Mouse (Mus musculus): ENCODE results near the gene Tnfsf8. TPM values are rescaled to one million over a fixed set of nuclear protein-coding genes. Genes with fewer than 3 reads are reported as not detected.

The Tnfsf8 gene
- total RNA-seq (2022), result under 1 TPM in 1 of 4 experiments, not detected in 3; 0.06 TPM

DNA sequence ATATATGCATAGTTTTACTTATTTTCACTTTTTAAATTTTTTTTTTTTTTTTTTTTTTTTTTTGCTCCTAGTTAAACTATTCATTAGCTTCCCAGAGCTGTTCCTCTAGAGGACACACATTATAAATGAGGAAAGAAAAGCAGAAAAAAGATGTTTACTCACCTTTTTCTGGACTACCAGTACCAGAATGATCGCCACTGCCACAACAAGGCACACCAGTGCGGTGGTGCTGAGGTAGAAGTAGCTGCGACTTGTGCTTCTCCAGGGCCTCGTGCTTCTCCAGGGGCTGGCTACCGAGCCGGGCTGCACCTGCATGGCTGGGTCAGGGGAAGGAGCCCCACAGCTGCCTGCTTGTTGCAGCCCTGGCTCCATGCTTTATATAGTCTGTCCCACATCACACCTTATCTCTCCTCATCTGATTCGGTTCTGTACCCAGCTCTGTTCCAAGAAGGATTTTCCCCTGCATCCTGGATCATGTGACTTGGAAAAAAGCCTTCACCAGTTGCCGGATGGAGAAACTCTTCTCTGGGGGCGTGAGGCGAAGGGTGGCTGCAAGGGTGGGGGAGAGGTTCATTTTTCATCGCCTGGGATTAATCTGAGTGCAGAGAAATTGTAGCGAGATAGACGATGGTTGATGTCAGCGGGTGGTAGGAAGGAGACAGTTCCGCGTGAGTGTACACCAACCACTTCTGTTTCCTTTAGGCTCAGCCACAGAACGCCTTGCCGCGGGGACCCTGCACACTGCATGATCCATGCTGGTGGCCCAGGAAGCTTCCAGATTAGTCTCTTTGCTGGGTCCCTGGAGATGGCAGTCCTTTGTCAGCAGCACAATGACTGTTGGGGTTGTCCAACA is at the start of gene Tnfsf8:
TSS of gene Tnfsf8 (minus strand) at position 660 of the 853 bp plus-strand sequence.
- no peak for DNase-seq (ENCODE audit: low spot score)

DNA sequence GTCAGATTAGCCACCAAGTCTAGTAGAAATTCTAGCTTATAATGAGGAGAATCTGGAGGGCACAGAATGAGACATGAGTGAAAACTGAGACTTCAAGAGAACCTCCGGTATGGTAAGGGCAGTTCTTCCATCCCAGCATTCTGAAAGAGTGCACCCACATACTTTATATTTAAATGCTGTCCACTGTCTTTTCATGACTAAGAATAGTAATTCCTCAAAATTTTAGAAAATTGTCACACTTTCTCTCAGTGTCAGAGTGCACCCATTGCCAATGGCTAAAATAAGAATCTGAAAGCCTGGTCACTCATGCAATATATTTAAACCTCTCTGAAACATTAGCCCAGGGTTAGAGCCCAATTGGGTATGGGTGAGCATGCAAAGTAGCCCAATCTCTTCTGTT is 47.4 kb upstream of the Tnfsf8 start:
- DNase-seq (ENCODE audit: low spot score), result no peak

DNA sequence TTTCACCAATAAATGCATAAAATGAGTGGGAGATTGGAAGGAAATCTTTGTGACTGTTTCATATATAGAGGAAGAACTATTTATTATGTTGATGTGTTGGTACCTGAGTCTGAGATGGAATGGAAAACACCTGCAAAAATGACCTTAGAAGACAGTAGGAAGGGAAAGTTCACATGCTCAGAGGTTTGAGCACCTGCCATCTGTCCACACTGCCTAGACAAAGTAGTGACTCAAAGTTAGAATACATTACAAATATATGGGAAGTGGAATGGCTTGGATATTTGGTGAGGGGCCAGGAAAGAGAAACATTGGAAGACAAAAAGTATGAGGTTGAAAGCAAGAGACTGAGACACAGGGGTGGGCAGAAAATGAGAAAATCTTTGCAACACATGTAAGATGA is 46.3 kb upstream of the Tnfsf8 start:
- no peak for DNase-seq (ENCODE audit: low spot score)

DNA sequence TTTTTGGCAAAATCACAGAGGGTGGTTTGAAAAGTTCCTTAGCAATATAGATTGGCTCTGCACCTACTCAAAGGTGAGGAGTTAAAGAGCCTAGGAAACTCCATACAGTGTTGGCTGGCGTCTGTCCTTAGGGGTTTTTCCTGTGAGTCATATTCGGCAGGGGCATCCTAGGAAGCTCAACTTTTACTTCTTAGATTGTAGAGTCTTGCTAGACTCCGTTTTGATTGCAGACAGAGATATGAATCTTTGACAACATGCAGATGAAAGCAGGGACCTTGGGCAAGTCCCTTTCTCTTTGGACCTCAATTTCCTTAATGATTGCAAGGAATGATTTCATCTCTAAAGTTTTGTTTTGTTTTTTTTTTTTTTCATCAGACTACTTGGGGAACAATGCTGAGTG is 44.9 kb upstream of the Tnfsf8 start:
- DNase-seq (ENCODE audit: low spot score), result no peak

DNA sequence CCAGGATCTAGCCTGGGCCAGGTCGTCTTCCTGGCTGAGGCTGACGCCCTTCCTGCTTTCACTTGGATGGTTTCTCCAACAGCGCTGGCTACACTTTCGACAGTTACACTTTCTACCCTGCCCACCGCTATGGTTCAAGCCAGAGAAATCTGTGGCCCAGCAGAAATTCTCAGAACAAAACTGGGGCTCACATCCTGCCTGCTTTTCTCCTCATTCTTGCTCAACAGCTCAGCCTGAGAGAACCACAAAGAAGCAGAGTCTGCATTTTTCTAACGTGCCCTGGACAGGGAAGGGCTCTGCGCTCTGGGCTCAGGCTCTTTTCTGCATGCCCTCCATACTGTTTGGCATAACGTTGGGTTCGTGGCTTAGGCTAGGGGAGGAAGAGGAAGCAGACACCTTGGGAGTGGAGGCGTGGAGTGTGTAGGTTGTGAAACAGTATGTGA is 38.0 kb upstream of the Tnfsf8 start:
- no peak for DNase-seq (ENCODE audit: low spot score)

DNA sequence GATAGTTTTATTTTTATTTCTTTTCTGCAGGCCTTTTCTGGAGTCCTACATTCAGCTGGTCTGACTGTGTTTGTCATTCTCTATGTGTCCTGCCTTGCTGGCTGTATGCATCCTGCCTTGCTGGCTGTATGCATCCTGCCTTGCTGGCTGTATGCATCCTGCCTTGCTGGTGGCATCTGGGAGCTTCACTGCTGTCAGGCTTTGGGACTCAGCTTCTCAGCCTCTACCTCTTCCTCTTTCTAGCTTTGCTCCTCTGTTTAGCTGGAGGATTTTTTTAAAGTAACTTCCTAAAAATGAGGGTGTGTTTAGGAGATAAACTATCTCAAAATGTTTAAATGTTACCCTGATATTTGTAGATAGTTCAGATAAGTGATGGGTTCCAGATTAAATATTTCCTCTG is 36.0 kb upstream of the Tnfsf8 start:
- DNase-seq (ENCODE audit: low spot score), result no peak

DNA sequence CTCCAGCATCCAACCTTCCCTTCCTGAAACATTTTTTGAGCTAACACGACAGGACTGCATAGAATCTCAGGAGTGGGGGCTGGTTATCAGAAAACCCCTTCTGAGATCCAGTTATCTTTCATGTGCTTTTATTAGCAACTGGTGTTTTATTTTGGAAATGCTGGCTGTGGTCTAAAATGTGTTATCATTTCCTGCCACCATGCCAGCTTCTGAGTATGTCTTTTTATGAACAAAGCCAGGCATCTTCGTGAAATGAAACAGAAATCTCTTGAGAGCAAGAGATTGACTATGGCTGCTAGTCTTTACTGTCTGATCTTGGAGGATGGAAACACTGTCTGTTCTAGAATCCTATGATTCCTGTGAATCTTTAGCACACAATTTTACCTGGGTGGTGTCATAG is 25.0 kb upstream of the Tnfsf8 start:
- no peak for DNase-seq (ENCODE audit: low spot score)

DNA sequence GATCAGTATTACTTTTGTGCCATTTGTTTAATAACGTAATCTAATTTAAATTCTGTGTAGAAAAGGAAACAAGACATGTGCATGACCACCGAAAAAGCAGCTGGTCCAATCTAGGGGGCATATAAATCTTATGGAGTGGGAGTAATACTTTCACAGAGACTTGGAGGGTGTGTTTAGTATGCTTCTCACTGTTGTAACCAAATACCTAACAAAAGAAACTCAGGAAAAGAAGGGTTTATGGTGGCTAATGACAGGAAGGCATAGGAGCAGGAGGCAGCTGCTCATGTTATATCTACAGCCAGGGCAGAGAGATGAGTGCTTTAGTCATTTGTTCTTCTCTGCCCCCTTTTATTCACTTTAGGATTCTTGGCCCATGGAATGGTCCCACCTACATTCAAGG is 15.6 kb upstream of the Tnfsf8 start:
- no peak for DNase-seq (ENCODE audit: low spot score)

DNA sequence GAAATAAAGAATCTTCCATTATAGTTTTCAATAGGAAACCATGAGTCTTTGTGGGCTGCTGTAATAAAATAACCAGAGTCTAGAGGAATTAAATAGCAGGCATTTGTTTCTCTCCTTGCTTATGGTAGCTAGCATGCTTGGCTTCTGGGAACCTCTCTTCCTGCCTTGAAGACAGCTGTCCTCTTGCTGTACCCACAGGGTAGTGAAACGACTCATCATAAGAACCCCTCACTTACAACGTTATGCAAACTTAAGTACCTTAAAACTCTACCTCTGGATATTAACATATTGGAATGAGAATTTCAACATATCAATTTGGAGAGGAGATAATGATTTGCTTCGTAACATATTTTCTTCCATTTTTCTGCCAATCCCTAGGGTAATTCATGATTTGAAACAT is 14.3 kb upstream of the Tnfsf8 start:
- DNase-seq (ENCODE audit: low spot score), result no peak

DNA sequence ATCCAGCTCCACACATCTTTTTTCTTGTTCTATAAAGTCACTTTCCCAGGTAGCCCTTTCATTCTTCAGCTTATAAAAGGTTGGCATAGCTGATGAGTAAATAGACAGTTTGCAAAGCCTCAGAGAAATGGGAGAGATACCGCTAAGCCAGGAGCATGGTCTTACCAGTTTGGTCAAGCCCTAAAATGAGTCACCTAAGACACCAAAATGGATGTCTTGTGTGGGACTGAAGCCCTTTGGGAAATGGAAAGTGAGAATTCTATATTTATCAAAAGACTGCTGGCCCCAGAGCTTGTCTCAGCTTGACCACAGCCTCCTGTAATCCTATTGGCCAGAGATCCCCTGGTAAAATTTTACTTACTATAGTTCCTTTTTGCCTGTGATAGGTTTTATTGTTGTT is 9.5 kb upstream of the Tnfsf8 start:
- DNase-seq (ENCODE audit: low spot score), result no peak

DNA sequence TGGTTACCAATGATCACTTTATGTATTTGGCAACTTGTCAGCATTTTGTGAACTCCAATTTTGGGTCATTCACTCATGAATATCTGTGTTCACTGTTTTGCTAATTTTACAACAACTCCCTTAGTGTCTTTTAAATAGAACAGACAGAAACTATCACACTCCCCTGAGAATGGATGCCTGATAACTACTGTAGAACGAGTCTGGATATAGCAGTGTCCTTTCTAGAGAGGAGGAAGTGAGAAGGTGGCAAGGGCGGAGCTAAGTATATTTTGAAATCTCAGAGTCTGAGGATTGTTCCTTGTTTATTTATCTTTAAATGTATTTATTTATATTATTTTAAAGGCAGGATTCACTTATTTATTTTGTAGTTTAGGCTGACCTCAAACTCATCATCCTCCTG is 7.6 kb upstream of the Tnfsf8 start:
- DNase-seq (ENCODE audit: low spot score), result no peak

DNA sequence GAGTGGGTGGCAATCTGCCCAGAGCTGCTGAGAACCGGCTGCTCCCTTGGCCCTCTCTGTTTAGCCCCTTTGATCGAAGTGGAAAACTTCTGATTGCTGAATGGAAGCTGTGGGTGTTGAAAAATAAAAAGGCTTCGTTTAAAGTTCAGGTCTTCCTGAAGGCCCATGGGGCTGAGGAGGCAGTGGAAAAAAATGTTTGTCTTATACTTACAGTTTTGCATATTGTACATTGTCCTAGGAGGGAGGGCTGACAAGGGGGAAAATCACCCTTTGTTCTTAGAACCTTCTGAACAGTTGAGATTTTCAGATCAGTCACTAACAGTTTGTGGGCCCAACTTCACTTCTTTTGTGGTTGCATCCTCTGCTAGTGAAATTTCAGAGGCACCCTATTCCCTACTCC is 1.8 kb upstream of the Tnfsf8 start:
- DNase-seq (ENCODE audit: low spot score), result no peak

DNA sequence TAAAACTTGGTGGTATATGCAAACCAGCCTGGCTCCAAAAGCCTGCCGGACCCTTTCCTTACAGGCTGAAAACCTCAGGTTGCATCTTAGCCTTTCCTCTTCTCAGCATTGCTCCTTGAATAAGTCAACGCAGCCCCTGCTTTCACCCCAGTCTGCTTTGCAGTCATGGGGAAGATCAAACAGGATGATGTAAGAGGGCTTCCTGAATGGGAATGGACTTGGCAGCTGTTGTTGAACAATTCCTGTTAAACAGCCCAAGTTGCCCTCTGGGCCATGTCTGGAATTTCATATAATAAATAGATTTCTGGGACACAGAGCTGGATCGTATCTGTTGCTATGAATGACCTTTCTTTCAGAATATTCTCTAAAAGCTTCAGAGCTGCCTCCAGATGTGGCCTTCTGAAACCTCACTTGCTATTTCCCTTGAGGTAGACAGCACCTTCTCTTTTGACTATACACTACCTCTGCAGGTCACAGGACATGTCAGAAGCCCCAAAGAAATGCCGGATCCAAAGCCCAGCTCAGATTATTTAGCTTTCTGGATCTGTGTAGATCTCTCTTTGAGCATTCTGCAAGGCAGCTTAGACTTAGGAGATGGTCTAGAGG is 1.0 kb upstream of the Tnfsf8 start:
- peak; percentile 13 for DNase-seq (ENCODE audit: low spot score)

DNA sequence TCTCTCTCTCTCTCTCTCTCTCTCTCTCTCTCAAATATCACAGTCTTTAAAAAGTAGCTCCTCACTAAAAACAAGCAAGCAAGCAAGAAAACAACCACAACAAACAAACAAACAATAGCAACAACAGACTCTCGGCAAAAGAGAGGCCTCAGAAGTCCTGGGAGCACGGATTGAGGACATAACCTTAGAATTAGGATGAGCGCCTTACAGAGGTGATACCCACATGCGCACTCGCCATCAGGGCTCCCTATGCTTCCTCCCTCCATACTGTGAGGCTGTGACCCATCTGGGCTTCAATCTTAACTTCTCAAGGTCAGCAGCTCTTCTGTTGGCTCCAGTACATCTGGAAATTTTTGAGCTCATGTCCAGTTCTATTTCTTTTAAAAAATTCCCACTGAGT is 911 bp downstream of the Tnfsf8 start:
- no peak for DNase-seq (ENCODE audit: low spot score)

DNA sequence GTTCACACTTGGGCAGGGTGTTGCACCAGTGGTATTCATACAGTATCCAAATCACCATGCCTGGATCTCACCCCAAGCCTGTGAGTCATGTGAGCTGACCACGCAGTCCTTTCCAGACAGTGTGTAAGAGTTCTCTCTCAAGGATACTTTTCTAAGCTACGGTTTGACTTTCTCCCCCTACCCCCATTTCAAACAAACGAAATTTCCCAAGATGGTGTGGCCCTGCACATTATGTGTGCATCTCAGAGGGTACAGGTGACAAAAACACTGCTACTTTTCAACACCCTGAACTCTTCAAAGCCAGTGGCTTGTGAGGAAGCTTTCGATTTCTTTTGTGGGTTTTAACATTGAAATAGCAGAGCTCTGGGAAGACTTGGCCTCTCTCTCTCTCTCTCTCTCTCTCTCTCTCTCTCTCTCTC is 1.4 kb downstream of the Tnfsf8 start:
- no peak for DNase-seq (ENCODE audit: low spot score)

DNA sequence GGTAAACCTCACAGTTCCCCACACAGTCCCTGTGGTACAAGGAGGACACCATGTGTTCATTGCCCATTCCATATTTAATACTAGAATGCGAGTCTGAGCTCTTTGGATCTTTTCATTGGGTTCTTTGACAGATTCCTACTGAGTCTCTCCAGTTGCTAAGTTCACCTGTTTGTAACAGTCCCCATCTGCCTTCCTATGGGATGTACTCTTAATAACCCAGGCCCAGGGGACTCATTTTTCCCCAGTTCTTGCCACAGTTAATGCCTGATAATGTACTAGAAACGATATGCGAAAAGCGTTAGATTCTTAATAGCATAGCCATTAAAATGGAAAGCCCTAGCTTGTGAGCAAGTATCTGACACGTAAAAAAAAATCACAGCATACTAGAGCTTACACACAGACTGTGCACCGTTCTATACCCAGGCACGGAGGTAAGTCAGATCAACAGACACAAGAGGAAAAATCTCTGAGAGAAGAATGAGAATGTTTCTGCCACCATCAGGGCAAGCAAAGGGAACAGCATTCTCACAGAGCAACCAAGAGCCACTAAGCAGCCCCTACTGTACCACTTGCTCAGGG is 2.4 kb downstream of the Tnfsf8 start:
- DNase-seq (ENCODE audit: low spot score), result no peak

DNA sequence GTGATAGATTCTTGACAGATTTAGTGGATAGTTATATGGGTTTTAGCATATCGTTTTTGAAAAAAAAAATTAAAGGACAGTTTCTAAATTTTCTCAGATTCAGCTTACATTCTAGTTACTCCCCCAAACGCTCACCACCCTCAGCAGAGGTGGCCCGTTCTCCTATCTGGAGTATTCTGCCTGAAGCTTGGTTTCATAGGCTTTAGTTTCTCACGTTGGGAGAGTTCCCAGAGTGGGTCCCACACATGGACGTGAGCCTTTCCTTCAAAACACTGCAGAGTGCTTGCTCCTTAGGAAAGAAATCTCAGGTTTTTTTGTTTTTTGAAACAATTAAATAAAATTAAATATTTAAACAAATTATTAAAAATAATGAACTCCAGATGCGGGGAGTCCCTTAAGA is 4.4 kb downstream of the Tnfsf8 start:
- no peak for DNase-seq (ENCODE audit: low spot score)

DNA sequence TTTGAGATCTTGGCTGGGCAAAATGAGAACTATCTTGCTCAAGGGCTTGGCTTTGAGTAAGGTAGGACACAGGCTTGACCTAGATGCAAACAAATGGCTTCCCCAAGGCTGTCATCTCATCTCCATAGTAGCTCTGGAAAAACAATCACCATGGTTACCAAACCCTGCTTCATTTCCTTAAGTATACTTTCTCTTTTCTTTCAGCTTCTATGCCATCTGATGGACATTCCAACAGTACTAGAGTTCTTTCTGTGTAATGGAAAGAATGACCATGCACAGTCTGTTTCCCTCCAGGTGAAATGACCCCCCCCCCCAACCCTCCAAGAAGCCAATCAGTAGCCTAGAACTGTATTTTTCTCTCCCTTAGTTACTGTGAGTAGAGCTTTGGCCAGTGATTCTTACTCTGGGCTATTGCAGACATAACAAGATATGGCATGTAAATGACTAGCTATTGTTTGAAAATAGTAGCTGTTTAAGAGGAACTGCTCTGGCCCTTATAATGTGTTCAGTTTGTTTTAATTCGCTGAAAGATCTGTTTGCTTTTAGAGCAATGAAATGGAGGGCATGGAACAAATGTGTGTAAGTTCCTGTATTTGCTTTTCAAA is 7.3 kb downstream of the Tnfsf8 start:
- DNase-seq (ENCODE audit: low spot score), result no peak

DNA sequence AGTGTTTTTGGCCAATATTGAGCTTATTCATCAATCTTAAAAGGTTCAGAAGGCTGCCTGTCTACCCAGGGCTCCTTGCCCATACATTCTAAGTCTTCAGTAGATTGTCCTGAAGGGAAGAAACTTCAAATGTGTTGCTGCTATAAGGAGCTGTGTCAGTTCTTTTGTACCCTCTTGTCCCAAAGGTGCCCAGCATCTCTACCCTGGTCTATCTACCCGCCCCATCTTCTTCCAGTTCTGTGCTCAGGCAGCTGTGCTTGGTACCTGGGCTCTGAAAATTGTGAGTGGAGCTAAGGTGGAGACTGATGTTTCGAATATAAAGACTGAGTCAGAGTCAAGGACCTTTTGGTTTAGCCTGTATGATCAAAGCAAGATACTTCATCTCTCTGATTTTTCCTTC is 11.1 kb downstream of the Tnfsf8 start:
- no peak for DNase-seq (ENCODE audit: low spot score)

DNA sequence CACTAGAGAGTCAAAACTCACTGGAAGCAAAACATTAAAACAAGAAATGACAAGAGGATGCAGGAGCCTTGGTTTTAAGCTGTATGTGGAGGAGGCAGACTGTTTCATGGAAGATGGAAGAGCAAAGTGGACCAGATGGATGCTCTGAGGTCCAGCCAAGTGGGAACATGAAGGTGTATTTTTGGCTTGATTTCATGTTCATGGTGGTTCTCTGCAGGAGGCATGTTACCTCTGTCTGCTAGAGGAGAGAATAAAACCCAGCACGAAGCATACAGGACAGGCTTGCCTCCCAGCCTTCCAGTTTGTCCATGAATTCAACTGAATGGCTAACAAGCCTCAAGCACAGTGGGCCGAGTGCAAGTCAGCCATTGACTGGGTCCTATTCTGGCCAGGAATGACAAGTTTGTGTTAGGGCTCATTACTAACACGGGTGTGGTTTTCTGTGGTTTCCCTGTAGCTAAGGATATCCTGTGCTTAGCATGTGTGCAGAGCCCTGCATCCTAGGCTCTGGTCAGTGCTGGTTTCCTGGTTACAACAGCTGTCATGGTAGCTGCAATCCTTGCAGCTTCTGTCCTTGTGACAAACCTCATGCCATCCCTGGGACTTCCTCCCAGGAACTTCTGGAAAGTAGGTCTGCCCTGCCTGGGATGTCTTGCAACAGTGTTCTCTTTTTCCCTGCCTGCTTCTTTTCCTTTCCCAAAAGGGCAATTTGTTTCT is 14.1 kb downstream of the Tnfsf8 start:
- DNase-seq (ENCODE audit: low spot score), result no peak

DNA sequence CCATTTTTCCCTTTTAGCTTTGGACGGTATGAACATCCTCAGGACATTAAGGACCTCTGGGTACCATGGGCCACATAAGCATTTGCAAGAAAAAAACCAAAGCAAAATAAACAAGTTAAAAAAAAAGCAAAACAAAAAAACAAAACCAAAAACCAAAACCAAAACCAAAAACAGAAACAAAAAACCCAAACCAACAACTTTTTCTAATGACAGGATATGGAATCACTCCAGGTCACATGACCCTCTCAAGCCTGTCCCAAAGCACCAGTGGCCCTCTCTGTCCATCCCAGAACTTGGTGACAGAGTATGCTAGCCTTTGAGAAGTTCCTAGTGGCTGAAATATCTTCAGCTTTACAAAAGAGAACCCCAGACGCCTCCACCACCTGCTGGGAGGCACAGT is 15.4 kb downstream of the Tnfsf8 start:
- DNase-seq (ENCODE audit: low spot score), result no peak

DNA sequence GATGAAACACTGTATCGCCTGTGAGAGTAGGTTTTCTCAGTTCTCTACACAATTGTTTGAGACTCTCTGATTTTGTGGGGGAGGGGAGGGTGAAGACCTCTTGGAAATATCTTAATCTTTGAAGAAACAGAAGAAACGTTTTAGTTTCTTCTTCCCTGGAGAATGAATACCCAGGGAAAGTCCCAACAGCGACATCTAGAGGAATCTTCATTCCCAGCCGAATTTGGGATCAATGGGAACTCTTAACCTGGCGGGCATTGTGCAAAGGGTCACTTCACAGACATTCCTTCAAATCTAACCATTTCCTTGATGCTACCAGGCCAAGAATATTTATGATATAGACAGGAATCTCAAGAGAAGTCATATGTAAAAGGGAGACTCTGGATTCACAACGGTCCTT is 17.2 kb downstream of the Tnfsf8 start:
- DNase-seq (ENCODE audit: low spot score), result peak; percentile 24
